Mouse (Mus musculus): Measurements from ENCODE around the gene Sec24d.

DNA sequence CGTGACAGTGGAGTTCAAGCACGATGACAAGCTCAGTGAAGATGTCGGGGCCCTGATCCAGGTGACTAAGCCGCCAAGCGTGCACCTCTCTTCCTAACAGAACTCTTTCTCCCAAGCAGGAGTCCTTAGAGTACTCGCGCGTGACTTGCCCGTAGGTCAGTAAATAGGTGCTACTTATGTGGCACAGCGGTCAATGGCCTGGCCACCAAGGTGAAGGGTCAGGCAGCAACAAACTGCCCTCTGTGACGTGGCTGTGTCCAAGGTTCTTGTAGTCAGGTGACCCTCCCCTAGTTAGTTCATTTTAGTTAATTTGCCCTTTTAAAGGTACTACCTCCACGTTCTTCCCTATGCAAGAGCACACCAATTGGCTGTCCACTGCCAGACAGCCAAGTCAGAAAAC, 86.4 kb downstream of the Sec24d start:
- TF ChIP-seq CTCF (IDR thresholded peaks at IDR 0.05; ENCODE audit: borderline replicate concordance, control insufficient read depth, extremely low read depth, insufficient read depth, low read length, poor library complexity): 0 out of 2 replicates have a peak, but pooled peaks have one; percentile 31
- TF ChIP-seq POLR2A (IDR thresholded peaks at IDR 0.05; ENCODE audit: control insufficient read depth, extremely low read depth, insufficient read depth, low read length, poor library complexity): no peak
